Mouse (Mus musculus) layer of hippocampus, postnatal 10 days (tissue): ENCODE data around the gene Tmem56. TPM values are rescaled to one million over a fixed set of nuclear protein-coding genes. Genes with fewer than 3 reads are reported as not detected.

Experiments used
- DNase-seq, 2 experiments: peaks; one replicate each; pipeline ENCODE4 v3.0.0; 2021; ENCODE audit warnings: low spot score in 2 of 2
- long read RNA-seq: library from polyadenylated mRNA; stranded (forward); transcript quantifications from one replicate; pipeline ENCODE4 v2.0.0, GENCODE M21; 2023
- total RNA-seq, 2 experiments: library from RNA; stranded (reverse); gene quantifications; 2 replicates each; pipeline ENCODE4 v1.2.3; 2021

Tmem56 gene
- total RNA-seq, result 10 to 100 TPM; 23.5 to 24.7 TPM
- long read RNA-seq, full-length matches to known transcripts, result 7 of 10 reads
- long read RNA-seq, partial matches to known transcripts, result 1 of 10 reads
- long read RNA-seq, other reads (novel, unspliced or antisense), result 2 of 10 reads

- DNase-seq, result no peak
Observed at GRCm38 (mm10) chr3:121282998-121283397, at the start of gene Tmem56. Gene Tmem56 (minus strand): TSS chr3:121283098.

DNA sequence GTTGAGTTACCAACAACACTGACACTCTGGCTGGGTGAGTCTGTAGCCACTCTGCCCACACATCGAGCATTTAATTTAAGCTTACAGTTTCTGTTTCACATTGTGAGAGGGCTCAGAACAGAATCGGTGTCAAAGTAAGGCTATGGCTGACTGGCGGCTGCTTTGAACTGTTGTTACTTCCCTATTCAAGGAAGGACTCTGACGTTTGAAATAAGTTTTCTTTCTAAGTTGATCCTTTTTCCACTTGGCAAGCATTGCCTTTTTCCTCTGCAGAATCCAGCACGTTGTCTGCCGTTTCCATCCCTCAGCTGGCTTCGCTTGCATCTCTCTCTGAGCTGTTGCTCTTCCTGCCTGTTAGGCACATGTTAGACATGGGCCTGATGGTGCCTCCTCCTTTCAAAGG lies 47.3 kb upstream of the Tmem56 start:
- DNase-seq, result no peak

DNA sequence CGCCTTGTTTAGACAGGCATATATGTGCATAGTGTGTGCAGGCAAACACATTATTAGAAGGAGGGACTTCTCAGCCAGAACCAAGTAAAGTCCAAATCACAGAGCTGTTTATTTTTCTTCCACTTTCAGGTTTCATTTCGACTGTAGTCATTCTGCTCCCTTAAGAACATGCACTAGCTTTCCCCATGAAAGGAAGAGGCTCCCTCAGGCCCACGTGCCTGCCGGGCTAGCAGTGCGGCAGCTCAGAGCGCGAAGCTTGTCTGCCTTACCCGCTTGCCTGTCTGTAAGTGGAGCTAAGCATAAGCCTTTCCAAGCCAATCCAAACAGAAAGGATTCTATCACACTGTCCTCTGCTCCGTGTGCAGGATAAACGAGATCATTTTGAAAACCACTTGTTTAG lies 46.7 kb upstream of the Tmem56 start:
- DNase-seq, result no peak

DNA sequence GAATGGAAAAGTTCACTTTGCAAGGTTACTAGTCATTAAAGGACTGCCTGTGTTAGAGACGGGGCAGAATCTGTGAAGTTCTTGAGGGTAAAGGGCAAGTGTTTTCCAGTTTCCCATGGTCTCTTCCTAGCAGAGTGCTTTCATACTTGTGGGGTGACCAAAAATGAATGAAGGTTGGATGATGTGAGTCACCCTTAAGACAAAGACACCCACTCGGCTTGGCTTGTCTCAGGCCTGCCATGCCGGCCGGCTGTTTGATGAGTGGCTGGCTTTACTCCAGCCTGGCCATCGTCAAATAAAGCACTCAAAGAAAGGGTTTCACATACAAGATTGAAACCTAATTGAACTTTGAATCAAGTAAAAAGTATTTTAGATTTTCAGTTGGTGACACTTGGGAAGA lies 44.5 kb upstream of the Tmem56 start:
- no peak for DNase-seq

DNA sequence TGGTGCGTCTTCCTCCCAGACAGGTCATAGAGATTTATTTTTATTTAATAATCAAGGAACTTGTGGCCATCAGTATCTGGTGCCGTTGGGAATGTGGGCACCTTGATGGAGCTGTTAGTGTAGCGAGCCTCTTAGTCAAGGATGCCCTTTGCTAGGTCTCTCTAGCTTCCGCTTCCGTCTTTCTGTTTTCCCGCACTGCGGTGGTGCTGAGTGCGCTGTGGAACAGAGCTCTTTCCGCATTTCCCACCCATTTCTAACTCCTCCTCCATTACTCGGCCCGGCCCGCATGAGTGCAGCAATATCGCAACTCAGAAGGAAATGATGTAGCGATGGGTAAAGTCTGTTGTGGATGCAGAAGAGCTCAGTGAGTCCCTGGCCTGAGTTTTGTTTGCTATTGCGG lies 40.5 kb upstream of the Tmem56 start:
- DNase-seq, result no peak

DNA sequence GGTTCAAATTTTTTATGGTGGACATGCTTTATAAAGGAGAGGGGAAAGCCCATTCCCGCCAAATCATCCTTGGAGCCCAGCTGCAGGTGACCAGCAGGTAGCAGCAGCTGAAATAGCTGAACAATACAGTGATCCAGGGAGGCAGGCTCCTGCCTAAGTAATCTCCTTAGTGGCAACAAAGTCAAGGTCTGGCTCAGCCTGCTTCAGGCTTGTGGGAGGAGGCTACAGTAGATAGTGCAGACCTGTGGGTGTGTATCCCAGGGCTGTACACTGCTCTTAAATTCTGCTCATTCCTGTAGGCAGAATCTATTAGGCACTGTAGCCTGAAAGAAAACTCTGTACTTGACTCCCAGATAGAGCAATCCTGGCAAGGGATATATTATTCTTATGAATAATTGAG lies 38.0 kb upstream of the Tmem56 start:
- DNase-seq, result no peak

GRCm38 (mm10) chr3:121319906-121320305 lies 37.0 kb upstream of the Tmem56 start:
- DNase-seq, result no peak

DNA sequence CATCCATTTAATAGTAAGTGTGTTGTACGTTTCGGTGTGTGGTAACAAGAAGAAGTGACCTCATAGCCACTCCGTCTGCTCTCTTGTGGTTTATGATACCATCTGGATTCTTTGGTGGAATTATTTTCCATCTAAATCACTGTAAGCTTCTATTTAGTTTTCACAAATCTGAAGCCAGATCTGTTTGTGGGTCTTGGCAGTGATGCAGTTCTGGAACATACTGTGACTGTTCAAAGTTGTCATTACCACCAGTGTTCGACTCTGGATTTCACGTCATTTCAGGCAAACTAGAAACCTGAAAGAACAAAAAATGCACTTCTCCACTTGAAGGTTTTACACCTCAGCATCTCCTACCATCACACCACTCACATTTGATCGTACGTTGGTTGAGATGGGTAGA lies 32.6 kb upstream of the Tmem56 start:
- DNase-seq, result no peak

DNA sequence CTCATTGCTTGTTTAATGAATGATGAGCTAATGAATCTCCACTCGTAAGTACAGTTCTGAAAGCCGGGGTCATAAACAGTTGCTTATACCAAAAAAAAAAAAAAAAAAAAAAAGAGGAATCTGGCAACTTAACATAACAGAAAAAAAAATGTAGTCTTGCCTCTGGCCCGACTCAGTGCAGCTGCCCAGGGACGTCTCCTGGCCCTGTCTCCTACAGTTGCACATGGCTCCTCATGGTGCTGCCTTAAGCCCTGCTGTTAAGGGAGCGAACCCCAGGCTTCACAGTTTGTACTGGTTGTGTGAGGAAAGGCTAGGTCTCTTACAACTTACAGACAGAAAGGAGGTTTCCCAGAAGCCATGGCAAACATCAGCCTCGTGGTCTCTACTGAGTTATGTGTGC lies 31.3 kb upstream of the Tmem56 start:
- DNase-seq, result no peak

GRCm38 (mm10) chr3:121312979-121313378 lies 30.1 kb upstream of the Tmem56 start:
- DNase-seq, result no peak

GRCm38 (mm10) chr3:121312426-121312825 lies 29.5 kb upstream of the Tmem56 start:
- no peak for DNase-seq

GRCm38 (mm10) chr3:121309896-121310714 lies 27.2 kb upstream of the Tmem56 start:
- no peak for DNase-seq

- DNase-seq, result no peak
Observed at GRCm38 (mm10) chr3:121309429-121309828, 26.5 kb upstream of the Tmem56 start.

DNA sequence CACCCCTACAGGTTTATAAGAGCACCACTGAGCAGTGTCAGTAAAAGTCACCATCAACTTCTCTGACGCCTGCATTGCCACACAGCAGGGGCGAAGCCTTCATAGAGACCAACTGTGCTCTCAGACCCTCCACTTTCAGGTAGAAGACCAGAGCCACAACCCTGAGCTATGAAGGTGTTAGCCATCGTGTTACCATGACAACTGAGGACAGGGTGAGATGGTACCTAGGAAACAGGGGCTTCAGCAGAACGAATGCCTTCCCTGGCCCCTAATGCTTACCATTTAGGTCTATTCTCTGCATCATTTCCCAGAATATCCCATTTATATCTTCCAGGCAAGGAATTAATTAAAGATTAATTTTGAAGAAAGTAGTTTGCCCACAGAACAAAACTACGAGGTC lies 26.0 kb upstream of the Tmem56 start:
- no peak for DNase-seq

GRCm38 (mm10) chr3:121307532-121308234 lies 24.8 kb upstream of the Tmem56 start:
- DNase-seq, result peak; percentile 80 to 82

DNA sequence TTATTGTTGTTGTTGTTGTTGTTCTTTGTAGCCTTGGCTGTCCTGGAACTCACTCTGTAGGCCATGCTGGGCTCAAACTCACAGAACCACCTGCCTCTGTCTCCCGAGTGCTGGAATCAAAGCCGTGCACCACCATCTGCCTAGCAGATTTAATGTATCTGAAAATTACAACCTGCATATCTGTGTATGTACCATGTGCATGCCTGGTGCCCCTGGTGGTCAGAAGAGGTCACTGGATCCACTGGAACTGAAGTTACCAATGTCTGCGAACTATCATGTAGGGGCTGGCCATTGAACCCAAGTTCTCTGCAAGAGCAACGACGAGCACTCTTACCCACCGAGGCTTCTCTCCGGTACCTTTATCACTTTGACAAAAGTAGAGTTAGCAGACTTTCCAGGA lies 23.7 kb upstream of the Tmem56 start:
- DNase-seq, result no peak

GRCm38 (mm10) chr3:121294200-121294599 lies 11.3 kb upstream of the Tmem56 start:
- DNase-seq, result no peak

- peak; percentile 94 to 96 for DNase-seq
Observed at GRCm38 (mm10) chr3:121291560-121292258, 8.8 kb upstream of the Tmem56 start, which contains the start of gene Alg14. Gene Alg14 (plus strand): TSS chr3:121291773.

GRCm38 (mm10) chr3:121291225-121291559 lies 8.3 kb upstream of the Tmem56 start:
- no peak for DNase-seq

DNA sequence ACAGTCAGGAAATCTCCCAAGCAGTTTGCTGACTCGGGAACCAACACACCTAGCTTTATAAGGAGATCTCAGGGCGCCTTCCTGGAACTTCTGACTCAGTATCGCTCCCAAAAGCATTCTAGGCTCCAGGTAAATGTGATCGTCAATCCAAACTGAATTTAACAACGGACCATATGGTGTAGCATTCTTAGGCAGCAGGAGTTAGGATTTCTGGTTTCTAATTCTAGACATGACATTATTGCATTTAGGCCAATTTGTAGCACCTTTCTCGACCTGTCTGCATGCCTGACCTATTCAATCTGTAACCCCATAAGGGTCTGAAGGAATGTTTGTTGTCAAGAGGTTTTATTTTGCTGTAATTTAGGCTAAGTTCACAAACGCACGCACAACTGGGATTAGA lies 7.8 kb upstream of the Tmem56 start:
- no peak for DNase-seq

- DNase-seq, result no peak
Observed at GRCm38 (mm10) chr3:121287151-121287550, 4.3 kb upstream of the Tmem56 start.

GRCm38 (mm10) chr3:121285219-121285618 lies 2.3 kb upstream of the Tmem56 start:
- no peak for DNase-seq
